Mouse (Mus musculus) embryonic fibroblast, embryonic 13.5 days (primary cell): ENCODE measurements around the gene March11.

Experiments used
- CTCF ChIP-seq: IDR thresholded peaks from 2 replicates; pipeline ENCODE4 v1.5.1; 2011; ENCODE audit warnings: mild to moderate bottlenecking, control low read depth, low read length, moderate library complexity, borderline replicate concordance; ENCODE audit not compliant: insufficient read depth
- POLR2A ChIP-seq: IDR thresholded peaks from 2 replicates; pipeline ENCODE4 v1.6.1; 2011; ENCODE audit warnings: low read depth, mild to moderate bottlenecking, control low read depth, low read length, moderate library complexity

GRCm38 (mm10) chr15:26308629-26309230 is at the start of gene March11:
- TF ChIP-seq CTCF (no peak), POLR2A (no peak)
